Mouse (Mus musculus) heart, embryonic 12.5 days (tissue): ENCODE data around the gene Celsr1. TPM values are rescaled to one million over a fixed set of nuclear protein-coding genes. Genes with fewer than 3 reads are reported as not detected.

Experiments used
- ATAC-seq: fragments of 200-750 bp; cut with Nextera tagmentation; 2 replicates; pipeline ENCODE4 v1.8.0; 2017; ENCODE audit warnings: moderate TSS enrichment, moderate library complexity; ENCODE audit not compliant: insufficient number of reproducible peaks, low FRiP score
- H3K27ac ChIP-seq: fragments of 300-500 bp; sonication (generic); 2 replicates; pipeline ENCODE4 v1.5.1; 2016; ENCODE audit warnings: mild to moderate bottlenecking, moderate library complexity; ENCODE audit not compliant: poor library complexity, severe bottlenecking
- H3K27me3 ChIP-seq: fragments of 300-500 bp; sonication (generic); replicated peaks from 2 replicates; pipeline ENCODE4 v1.6.1; 2016; ENCODE audit warnings: mild to moderate bottlenecking, moderate library complexity
- H3K36me3 ChIP-seq: fragments of 300-500 bp; sonication (generic); 2 replicates; pipeline ENCODE4 v1.6.1; 2016; ENCODE audit warnings: mild to moderate bottlenecking, moderate library complexity
- H3K4me1 ChIP-seq: fragments of 300-500 bp; sonication (generic); replicated peaks from 2 replicates; pipeline ENCODE4 v1.6.1; 2016; ENCODE audit warnings: mild to moderate bottlenecking
- H3K4me2 ChIP-seq: fragments of 300-500 bp; sonication (generic); 2 replicates; pipeline ENCODE4 v1.6.1; 2016; ENCODE audit warnings: mild to moderate bottlenecking, moderate library complexity
- H3K4me3 ChIP-seq: fragments of 300-500 bp; sonication (generic); 2 replicates; pipeline ENCODE4 v1.5.1; 2016; ENCODE audit warnings: mild to moderate bottlenecking
- H3K9ac ChIP-seq: fragments of 300-500 bp; sonication (generic); 2 replicates; pipeline ENCODE4 v1.6.1; 2016; ENCODE audit warnings: mild to moderate bottlenecking, moderate library complexity
- H3K9me3 ChIP-seq: fragments of 300-500 bp; sonication (generic); replicated peaks from 2 replicates; pipeline ENCODE4 v1.6.1; 2016; ENCODE audit warnings: mild to moderate bottlenecking, moderate library complexity
- WGBS: fragments of 180-500 bp; shearing (Covaris S2); methylation state at CpG from one replicate; pipeline ENCODE4 v1.1.7; 2016; 5-methylcytosine and 5-hydroxymethylcytosine counted together
- polyA plus RNA-seq: library from polyadenylated mRNA; unstranded; fragments of >200 nt; fragmentation: Nextera tagmentation; extraction: Ambion mirVana; gene quantifications from 2 replicates; pipeline ENCODE4 v1.2.1, GENCODE M21; 2016

Gene Celsr1
- polyA plus RNA-seq, 1 experiment from 2014 or later = 2.0 TPM

- 33% methylated on average over 2 of the region's 2 CpGs for WGBS
- no peaks in the 10 kb centered on the region for H3K27me3 ChIP-seq
- no peak overlapping the region for H3K4me2 ChIP-seq
- peaks cover 5% of the 10 kb centered on the region; the same call in 1 of the 2 replicates for H3K9me3 ChIP-seq
- no peak overlapping the region for H3K4me3 ChIP-seq
- no peak overlapping the region for H3K9ac ChIP-seq
- ATAC-seq = no peak
- 0 out of 2 replicates have a peak, but pooled peaks cover 6% of the 10 kb centered on the region for H3K36me3 ChIP-seq
- peaks cover 12% of the 10 kb centered on the region for H3K4me1 ChIP-seq
- H3K27ac ChIP-seq = no peak overlapping the region
Measured at GRCm38 (mm10) chr15:85913605-85914004, 120.0 kb downstream of the Celsr1 start.

DNA sequence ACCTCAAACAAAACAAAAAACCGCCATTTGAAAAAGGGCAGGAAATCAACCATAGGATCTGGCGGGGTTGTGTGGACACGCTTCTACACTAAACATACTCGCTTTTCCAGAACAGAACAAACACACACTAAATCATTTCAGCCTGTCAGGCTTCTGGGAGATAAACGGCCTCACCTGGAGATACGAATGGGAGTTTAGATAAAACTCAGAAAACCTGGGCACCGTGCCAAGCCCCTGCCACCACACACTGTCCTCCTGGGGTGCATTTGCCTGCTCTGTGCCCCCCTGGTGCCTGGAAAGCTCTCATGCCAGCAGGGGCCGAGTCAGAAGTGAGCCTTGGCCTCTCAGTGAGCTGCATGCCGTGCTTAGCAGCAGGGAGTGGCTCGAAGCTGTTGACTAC, 123.6 kb downstream of the Celsr1 start:
- Histone ChIP-seq H3K27ac (no peak overlapping the region), H3K9ac (no peak overlapping the region), H3K36me3 (no peaks in the 10 kb centered on the region), H3K27me3 (no peaks in the 10 kb centered on the region), H3K4me1 (peaks cover 12% of the 10 kb centered on the region), H3K4me2 (no peak overlapping the region), H3K9me3 (no peaks in the 10 kb centered on the region), H3K4me3 (no peak overlapping the region)
- ATAC-seq = no peak
- 58% methylated on average over 10 of the region's 10 CpGs for WGBS

DNA sequence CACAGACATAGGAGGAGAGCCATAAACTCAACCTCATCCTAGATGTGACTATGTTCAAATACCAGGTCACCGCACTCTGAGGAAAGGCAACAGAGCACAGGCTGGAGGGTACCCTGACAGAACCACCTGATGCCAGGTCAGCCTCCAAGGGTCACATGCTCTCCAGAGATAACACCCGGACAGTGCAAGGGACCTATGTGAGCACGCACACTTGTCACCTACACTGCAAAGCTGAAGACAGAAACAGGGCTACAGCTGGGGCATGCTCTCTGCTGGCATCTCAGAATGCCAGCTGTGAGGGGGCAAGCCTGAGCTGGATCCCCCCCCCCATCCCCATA, 124.1 kb downstream of the Celsr1 start:
- 70% methylated on average over 3 of the region's 3 CpGs for WGBS
- Histone ChIP-seq H3K4me1 (peaks cover 12% of the 10 kb centered on the region), H3K36me3 (no peaks in the 10 kb centered on the region), H3K4me2 (no peak overlapping the region), H3K27me3 (no peaks in the 10 kb centered on the region), H3K9me3 (no peaks in the 10 kb centered on the region), H3K4me3 (no peak overlapping the region), H3K27ac (no peak overlapping the region), H3K9ac (no peak overlapping the region)
- ATAC-seq = 0 out of 2 replicates have a peak, but pooled peaks have one; percentile 19

DNA sequence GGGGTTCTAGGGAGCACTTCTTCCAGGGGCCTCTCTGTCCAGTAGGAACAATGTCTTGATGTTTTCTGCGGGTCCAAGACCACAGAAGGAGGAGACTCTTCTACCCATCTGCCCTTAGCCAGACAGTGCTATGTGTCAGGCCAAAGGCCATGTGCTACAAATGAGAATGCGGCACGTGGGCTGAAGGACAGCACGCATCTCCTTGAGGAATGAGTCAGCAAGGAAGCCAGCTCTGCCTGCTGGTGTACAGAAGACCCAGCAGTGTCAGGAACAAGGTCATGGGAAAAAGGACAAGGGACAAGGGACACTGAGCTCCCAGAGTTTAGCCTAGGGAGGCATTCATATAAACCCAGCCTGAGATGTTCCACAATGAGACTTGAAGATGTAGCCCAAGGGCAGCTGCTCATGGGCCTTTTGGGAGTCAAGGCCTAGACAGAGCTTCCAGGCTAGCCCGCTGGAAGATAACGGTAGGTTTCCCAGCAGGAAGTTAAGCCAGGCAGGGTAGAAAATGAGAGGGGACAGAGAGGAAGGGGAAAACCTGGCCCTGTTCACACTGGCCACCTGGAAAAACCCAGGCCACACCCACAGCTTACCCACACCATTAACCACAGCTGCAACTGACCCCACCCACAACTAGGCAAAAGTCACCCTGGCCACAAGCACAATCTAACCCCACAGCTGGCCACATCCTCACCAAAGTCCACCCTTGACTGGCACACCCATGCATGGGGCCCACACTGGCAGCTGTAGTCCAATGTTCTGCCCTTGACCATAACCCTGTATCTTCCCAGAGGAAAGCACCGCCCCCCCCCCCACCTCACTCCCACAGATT, 124.7 kb downstream of the Celsr1 start:
- peaks cover 12% of the 10 kb centered on the region for H3K4me1 ChIP-seq
- 82% methylated on average over 7 of the region's 7 CpGs for WGBS
- no peaks in the 10 kb centered on the region for H3K36me3 ChIP-seq
- no peak overlapping the region for H3K27ac ChIP-seq
- H3K9ac ChIP-seq = no peak overlapping the region
- H3K27me3 ChIP-seq = no peaks in the 10 kb centered on the region
- H3K4me2 ChIP-seq = no peak overlapping the region
- H3K4me3 ChIP-seq = no peak overlapping the region
- ATAC-seq = no peak
- H3K9me3 ChIP-seq = no peaks in the 10 kb centered on the region

DNA sequence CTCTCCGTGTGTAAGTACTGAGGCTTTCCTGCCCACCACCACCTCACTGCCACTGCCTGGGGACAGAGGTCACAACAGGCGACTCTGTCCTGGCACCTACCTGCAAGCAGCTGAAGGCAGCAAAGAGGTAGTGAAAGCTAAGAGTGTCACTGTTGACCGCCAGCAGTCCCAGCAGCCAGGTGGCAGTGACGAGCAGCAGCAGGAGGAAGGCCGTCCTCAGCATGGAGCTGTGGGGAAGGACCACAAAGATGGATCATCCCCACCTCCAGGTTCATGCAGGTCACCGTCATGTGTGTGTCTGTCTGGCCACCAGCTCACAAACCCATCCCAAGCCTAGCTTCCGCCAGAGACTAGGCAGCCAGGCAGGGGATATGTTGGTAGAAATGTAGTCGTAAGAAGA, 129.8 kb downstream of the Celsr1 start:
- H3K27me3 ChIP-seq = peaks cover 5% of the 10 kb centered on the region; the same call in 1 of the 2 replicates
- H3K4me3 ChIP-seq = no peak overlapping the region
- H3K27ac ChIP-seq = no peak overlapping the region
- H3K4me1 ChIP-seq = no peaks in the 10 kb centered on the region
- ATAC-seq = no peak
- H3K36me3 ChIP-seq = peaks cover 8% of the 10 kb centered on the region; the same call in 1 of the 2 replicates
- H3K9me3 ChIP-seq = no peaks in the 10 kb centered on the region
- WGBS = 55% methylated on average over 8 of the region's 8 CpGs
- H3K9ac ChIP-seq = no peak overlapping the region
- H3K4me2 ChIP-seq = no peak overlapping the region

DNA sequence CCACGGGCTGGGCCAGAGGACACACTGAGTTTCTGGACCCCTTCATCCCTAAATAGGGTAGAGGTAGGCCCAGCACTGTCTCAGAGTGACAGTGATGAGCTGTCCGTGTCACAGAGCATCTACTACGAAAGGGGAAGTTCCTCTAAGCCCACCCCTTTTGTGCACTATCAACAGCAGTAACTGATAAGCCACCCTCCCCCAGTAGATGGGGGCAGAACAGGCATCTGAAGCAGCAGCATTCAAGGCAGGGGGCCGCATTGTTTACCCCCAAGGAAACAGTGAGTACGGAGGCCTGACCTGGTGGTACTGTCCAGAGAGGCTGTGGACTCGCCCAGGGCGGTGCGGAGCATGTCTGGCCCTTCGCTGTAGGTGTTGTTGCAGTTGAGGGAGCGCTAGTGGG, 131.1 kb downstream of the Celsr1 start:
- Histone ChIP-seq H3K9ac (no peak overlapping the region), H3K4me2 (no peak overlapping the region), H3K27ac (no peak overlapping the region), H3K9me3 (no peaks in the 10 kb centered on the region), H3K4me1 (no peaks in the 10 kb centered on the region), H3K4me3 (no peak overlapping the region), H3K36me3 (peaks cover 20% of the 10 kb centered on the region), H3K27me3 (peaks cover 5% of the 10 kb centered on the region; the same call in 1 of the 2 replicates)
- WGBS = 52% methylated on average over 10 of the region's 10 CpGs
- ATAC-seq = no peak

GRCm38 (mm10) chr15:85900801-85901200, 132.8 kb downstream of the Celsr1 start:
- Histone ChIP-seq H3K9me3 (no peaks in the 10 kb centered on the region), H3K4me2 (no peak overlapping the region), H3K9ac (no peak overlapping the region), H3K27me3 (peaks cover 5% of the 10 kb centered on the region; the same call in 1 of the 2 replicates), H3K4me3 (no peak overlapping the region), H3K4me1 (no peaks in the 10 kb centered on the region), H3K36me3 (peaks cover 34% of the 10 kb centered on the region), H3K27ac (no peak overlapping the region)
- no peak for ATAC-seq
- 72% methylated on average over 12 of the region's 12 CpGs for WGBS

- 89% methylated on average over 8 of the region's 8 CpGs for WGBS
- Histone ChIP-seq H3K36me3 (peaks cover 39% of the 10 kb centered on the region), H3K27ac (no peak overlapping the region), H3K27me3 (peaks cover 5% of the 10 kb centered on the region; the same call in 1 of the 2 replicates), H3K9me3 (no peaks in the 10 kb centered on the region), H3K4me2 (no peak overlapping the region), H3K4me3 (no peak overlapping the region), H3K4me1 (no peaks in the 10 kb centered on the region), H3K9ac (no peak overlapping the region)
- ATAC-seq = no peak
Measured at GRCm38 (mm10) chr15:85900318-85900717, 133.3 kb downstream of the Celsr1 start.

DNA sequence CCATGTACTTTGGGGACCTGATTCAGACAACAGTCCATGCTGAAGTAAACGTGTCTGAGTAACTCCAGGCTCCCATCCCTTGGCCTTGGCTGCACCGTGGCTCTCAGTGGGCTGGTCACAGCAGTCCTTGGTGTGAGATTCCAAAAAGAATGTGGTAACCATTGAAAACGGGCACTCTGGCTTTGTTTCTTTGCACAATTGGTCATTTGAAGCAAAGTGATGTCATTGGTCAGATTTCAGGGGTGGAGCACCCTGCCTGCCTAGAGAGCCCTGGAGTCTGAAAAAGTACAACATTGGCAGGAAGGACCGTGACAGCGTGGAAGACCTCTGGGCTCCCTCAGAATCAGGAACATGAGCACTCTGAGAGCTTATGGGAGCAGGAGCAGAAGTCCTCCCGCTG, 134.2 kb downstream of the Celsr1 start:
- Histone ChIP-seq H3K4me2 (no peak overlapping the region), H3K4me1 (no peaks in the 10 kb centered on the region), H3K36me3 (peaks cover 48% of the 10 kb centered on the region), H3K27ac (no peak overlapping the region), H3K9ac (no peak overlapping the region), H3K4me3 (no peak overlapping the region), H3K27me3 (peaks cover 5% of the 10 kb centered on the region; the same call in 1 of the 2 replicates), H3K9me3 (no peaks in the 10 kb centered on the region)
- 80% methylated on average over 6 of the region's 6 CpGs for WGBS
- no peak for ATAC-seq

DNA sequence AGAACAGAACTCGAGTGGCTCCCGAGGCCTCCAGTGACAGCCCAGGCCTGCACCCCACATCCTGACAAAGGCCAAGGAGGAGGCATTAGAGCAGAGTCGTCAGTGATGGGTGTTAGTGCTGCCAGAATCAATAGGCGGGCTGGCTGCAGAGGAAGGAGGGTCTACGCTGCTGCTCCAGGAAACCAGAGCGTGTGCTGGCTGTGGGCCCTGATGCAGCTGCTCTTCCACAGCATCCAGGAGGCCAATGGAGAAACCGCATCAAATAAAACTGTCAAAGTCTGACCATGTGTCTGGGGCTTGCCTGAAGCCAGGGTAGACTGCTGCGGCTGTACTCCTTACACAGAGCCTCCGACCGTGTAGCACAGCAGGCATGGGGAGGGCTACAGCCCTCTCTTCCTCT, 136.5 kb downstream of the Celsr1 start:
- ATAC-seq = no peak
- H3K27me3 ChIP-seq = no peaks in the 10 kb centered on the region
- no peaks in the 10 kb centered on the region for H3K4me1 ChIP-seq
- no peak overlapping the region for H3K4me3 ChIP-seq
- no peak overlapping the region for H3K9ac ChIP-seq
- no peak overlapping the region for H3K27ac ChIP-seq
- no peak overlapping the region for H3K4me2 ChIP-seq
- H3K9me3 ChIP-seq = no peaks in the 10 kb centered on the region
- H3K36me3 ChIP-seq = peaks cover 71% of the 10 kb centered on the region
- WGBS = 84% methylated on average over 10 of the region's 10 CpGs

- H3K4me1 ChIP-seq = peaks cover 7% of the 10 kb centered on the region; the same call in 1 of the 2 replicates
- peaks cover 78% of the 10 kb centered on the region for H3K36me3 ChIP-seq
- 17% methylated on average over 8 of the region's 8 CpGs for WGBS
- H3K4me3 ChIP-seq = no peak overlapping the region
- H3K4me2 ChIP-seq = no peak overlapping the region
- no peaks in the 10 kb centered on the region for H3K27me3 ChIP-seq
- no peak overlapping the region for H3K27ac ChIP-seq
- no peak overlapping the region for H3K9ac ChIP-seq
- ATAC-seq = no peak
- H3K9me3 ChIP-seq = no peaks in the 10 kb centered on the region
Measured at GRCm38 (mm10) chr15:85896284-85896683, 137.3 kb downstream of the Celsr1 start.
